Mouse (Mus musculus) neural tube, embryonic 14.5 days (tissue): ENCODE measurements at regions not wholly inside any gene's neighbourhood (a gene's known extent, or its start where the extent isn't known, plus 50 kb on each side); places are given as distances from the start of the nearest gene placed in this dataset.
A peak's percentile ranks its signal among the peaks of the same experiment; 100 is the strongest.

ENCODE experiments used
- ATAC-seq: fragments of 200-750 bp; cut with Nextera tagmentation; 2 replicates; pipeline ENCODE4 v1.8.0; 2017; ENCODE audit warnings: low read depth, mild to moderate bottlenecking, moderate TSS enrichment, moderate library complexity
- H3K27ac ChIP-seq: fragments of 300-500 bp; sonication (generic); 2 replicates; pipeline ENCODE4 v1.5.1; 2014; ENCODE audit warnings: low read depth, mild to moderate bottlenecking, control low read depth, low read length, moderate library complexity, mixed read lengths
- H3K27me3 ChIP-seq: fragments of 300-500 bp; sonication (generic); 2 replicates; pipeline ENCODE4 v1.6.1; 2014; ENCODE audit warnings: low read length; ENCODE audit not compliant: control insufficient read depth, insufficient read depth
- H3K36me3 ChIP-seq: fragments of 300-500 bp; sonication (generic); 2 replicates; pipeline ENCODE4 v1.6.1; 2014; ENCODE audit warnings: low read length, mixed read lengths; ENCODE audit not compliant: control insufficient read depth, insufficient read depth
- H3K4me1 ChIP-seq: fragments of 300-500 bp; sonication (generic); 2 replicates; pipeline ENCODE4 v1.6.1; 2014; ENCODE audit warnings: low read length; ENCODE audit not compliant: control insufficient read depth, insufficient read depth
- H3K4me2 ChIP-seq: fragments of 300-500 bp; sonication (generic); 2 replicates; pipeline ENCODE4 v1.6.1; 2014; ENCODE audit warnings: mild to moderate bottlenecking, low read depth, low read length, control low read depth
- H3K4me3 ChIP-seq: fragments of 300-500 bp; sonication (generic); 2 replicates; pipeline ENCODE4 v1.5.1; 2014; ENCODE audit warnings: low read depth, low read length, control low read depth, mixed read lengths
- H3K9ac ChIP-seq: fragments of 300-500 bp; sonication (generic); replicated peaks from 2 replicates; pipeline ENCODE4 v1.6.1; 2014; ENCODE audit warnings: low read depth, mild to moderate bottlenecking, control low read depth, low read length, mixed read lengths
- H3K9me3 ChIP-seq: fragments of 300-500 bp; sonication (generic); 2 replicates; pipeline ENCODE4 v1.6.1; 2016; ENCODE audit warnings: low read length; ENCODE audit not compliant: control insufficient read depth
- WGBS: fragments of 180-500 bp; shearing (Covaris S2); extraction: QIAGEN DNeasy Blood & Tissue Kit; methylation state at CpG from one replicate; pipeline ENCODE4 v1.1.7; 2014; 5-methylcytosine and 5-hydroxymethylcytosine counted together

DNA sequence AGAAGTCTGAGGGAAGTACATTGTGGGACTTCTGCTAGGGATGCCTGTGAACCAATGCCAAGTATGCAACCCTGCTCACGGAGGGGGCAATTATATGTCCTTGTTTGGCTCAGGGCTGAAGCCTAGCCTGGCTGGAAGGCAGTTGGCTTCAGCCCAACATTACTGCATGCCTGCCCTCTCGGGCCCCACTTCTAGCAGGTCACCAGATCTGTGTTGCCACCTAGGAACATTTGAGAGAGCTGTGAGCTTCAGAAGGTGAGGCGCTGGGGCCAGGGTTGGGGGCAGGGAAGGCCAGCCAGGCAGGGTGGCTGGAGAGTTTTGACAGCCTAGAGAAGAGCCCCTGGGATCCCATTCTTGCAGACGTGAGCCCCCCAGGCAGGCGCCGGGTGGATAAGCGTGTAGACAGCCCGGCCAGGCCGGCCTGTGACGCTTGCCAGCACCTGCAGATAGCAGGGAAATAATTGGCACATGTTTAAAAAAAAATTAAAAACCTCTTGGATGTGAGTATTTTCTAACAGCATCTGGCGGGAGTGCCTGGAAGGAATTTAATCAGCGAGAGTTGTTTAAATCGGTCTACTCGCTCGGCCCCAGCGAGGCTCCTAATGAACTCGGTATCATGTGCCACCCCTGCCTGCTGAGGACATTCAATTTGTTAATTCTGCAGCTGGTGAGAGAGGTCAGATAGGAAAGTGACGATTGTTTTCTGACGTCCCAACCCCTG lies 115.0 kb upstream of the Gm10181 start:
- 0 out of 2 replicates have a peak overlapping the region, but pooled peaks have one; percentile 29 for H3K27ac ChIP-seq

DNA sequence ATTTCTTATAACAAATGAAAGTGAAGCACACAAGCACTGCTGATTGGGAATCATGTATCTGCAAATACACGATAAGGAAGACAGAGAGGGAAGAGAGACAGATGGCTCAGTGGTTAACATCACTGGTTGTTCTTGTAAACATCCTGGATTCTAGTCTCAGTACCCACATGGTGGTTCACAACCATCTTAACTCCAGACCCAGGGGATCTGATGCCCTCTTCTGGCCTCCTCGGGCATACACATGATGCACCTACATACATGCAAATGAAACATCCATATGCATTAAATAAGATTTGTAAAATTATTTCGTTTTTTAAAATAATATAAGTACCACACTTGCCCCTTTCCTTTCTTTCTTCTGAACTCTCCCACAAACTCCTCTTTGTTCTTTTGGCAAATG lies 106.4 kb upstream of the Gm10181 start:
- Histone ChIP-seq H3K4me3 (no peak overlapping the region), H3K27ac (no peak overlapping the region), H3K36me3 (no peaks in the 10 kb centered on the region), H3K4me2 (no peak overlapping the region), H3K27me3 (no peaks in the 10 kb centered on the region), H3K9ac (no peak overlapping the region), H3K4me1 (no peaks in the 10 kb centered on the region), H3K9me3 (no peaks in the 10 kb centered on the region)
- 75% methylated on average over 3 of the region's 3 CpGs for WGBS
- no peak for ATAC-seq

More for the DNA sequence above, 115.0 kb upstream of the Gm10181 start:
- Histone ChIP-seq H3K4me1 (peaks cover 9% of the 10 kb centered on the region; the same call in 1 of the 2 replicates), H3K9me3 (no peaks in the 10 kb centered on the region), H3K4me3 (no peak overlapping the region), H3K27me3 (no peaks in the 10 kb centered on the region), H3K4me2 (peak overlapping the region; percentile 23; the same call in 1 of the 2 replicates), H3K9ac (no peak overlapping the region), H3K36me3 (no peaks in the 10 kb centered on the region)
- peak; percentile 77 for ATAC-seq
- WGBS: 14% methylated on average over 19 of the region's 19 CpGs

DNA sequence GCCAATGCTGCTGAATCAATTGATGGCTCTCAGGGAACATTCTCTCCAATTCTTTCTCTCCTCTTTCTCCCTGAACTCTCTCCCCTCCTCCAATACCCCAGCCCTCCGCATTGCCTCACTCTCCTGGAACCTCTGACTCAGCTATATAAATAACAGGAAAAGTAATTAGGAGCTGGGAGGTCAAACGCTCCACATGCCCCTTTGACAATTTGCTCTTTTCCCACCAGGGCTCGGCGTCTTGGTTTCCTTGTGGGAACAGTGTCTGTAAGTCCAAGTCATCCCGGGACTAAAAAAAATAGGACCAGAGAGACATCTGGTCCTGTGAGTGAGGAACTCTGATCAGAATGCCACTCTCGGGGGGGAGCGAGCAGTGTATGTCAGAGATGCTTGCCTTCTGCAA lies 94.7 kb upstream of the Gm10181 start:
- Histone ChIP-seq H3K36me3 (no peaks in the 10 kb centered on the region), H3K27me3 (no peaks in the 10 kb centered on the region), H3K27ac (no peak overlapping the region), H3K9me3 (no peaks in the 10 kb centered on the region), H3K9ac (no peak overlapping the region), H3K4me1 (no peaks in the 10 kb centered on the region), H3K4me3 (no peak overlapping the region), H3K4me2 (no peak overlapping the region)
- ATAC-seq: no peak
- 59% methylated on average over 7 of the region's 7 CpGs for WGBS

DNA sequence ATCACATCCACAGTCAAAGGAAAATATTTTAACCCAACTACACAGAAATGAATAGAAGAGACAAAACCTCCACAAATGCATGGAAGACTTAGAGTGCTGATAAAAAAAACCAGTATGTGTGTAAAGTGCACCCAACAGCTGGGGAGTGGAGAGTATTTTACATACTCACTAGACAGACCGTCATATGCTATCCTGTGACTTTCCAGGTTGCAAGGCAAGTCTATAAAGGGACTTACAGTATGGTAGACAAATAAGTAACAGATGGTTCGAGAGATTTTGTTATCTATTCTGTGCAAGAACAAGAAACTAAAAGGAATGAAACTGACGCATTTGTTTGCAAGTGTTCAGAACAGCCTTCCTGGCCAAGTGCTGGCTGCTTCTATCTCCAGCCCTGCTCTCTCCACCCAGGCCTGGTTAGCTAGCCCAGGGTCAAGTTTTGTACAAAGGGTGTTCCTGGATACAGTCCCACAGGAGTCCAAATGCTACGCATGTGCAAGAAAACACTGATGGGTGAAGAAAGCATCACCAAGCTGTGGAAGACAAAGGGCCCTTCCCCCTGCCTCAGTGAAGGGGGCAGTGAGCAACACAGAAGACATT lies 68.0 kb upstream of the Gm10181 start:
- no peak for ATAC-seq
- H3K36me3 ChIP-seq: no peaks in the 10 kb centered on the region
- H3K4me1 ChIP-seq: no peaks in the 10 kb centered on the region
- WGBS: 85% methylated on average over 4 of the region's 4 CpGs
- no peak overlapping the region for H3K4me3 ChIP-seq
- no peak overlapping the region for H3K4me2 ChIP-seq
- H3K27me3 ChIP-seq: no peaks in the 10 kb centered on the region
- no peak overlapping the region for H3K9ac ChIP-seq
- H3K9me3 ChIP-seq: no peaks in the 10 kb centered on the region
- H3K27ac ChIP-seq: no peak overlapping the region

GRCm38 (mm10) chr9:25022439-25022838 lies 66.8 kb upstream of the Gm10181 start:
- no peak for ATAC-seq
- Histone ChIP-seq H3K4me2 (no peak overlapping the region), H3K36me3 (no peaks in the 10 kb centered on the region), H3K27ac (no peak overlapping the region), H3K4me3 (no peak overlapping the region), H3K4me1 (no peaks in the 10 kb centered on the region), H3K9me3 (no peaks in the 10 kb centered on the region), H3K27me3 (no peaks in the 10 kb centered on the region), H3K9ac (no peak overlapping the region)
- 91% methylated on average over 4 of the region's 4 CpGs for WGBS

GRCm38 (mm10) chr9:25024486-25024885 lies 64.7 kb upstream of the Gm10181 start:
- no peak overlapping the region for H3K9ac ChIP-seq
- H3K4me3 ChIP-seq: no peak overlapping the region
- 70% methylated on average over 4 of the region's 4 CpGs for WGBS
- no peaks in the 10 kb centered on the region for H3K4me1 ChIP-seq
- ATAC-seq: no peak
- no peaks in the 10 kb centered on the region for H3K9me3 ChIP-seq
- no peak overlapping the region for H3K4me2 ChIP-seq
- no peaks in the 10 kb centered on the region for H3K36me3 ChIP-seq
- no peaks in the 10 kb centered on the region for H3K27me3 ChIP-seq
- no peak overlapping the region for H3K27ac ChIP-seq

GRCm38 (mm10) chr9:25027581-25027980 lies 61.6 kb upstream of the Gm10181 start:
- Histone ChIP-seq H3K9me3 (no peaks in the 10 kb centered on the region), H3K9ac (no peak overlapping the region), H3K4me2 (no peak overlapping the region), H3K4me1 (no peaks in the 10 kb centered on the region), H3K27ac (no peak overlapping the region), H3K27me3 (no peaks in the 10 kb centered on the region), H3K36me3 (no peaks in the 10 kb centered on the region), H3K4me3 (no peak overlapping the region)
- WGBS: 8% methylated on average over 8 of the region's 8 CpGs
- ATAC-seq: peak; percentile 54

GRCm38 (mm10) chr9:25028305-25028704 lies 60.9 kb upstream of the Gm10181 start:
- H3K9me3 ChIP-seq: no peaks in the 10 kb centered on the region
- no peak overlapping the region for H3K4me3 ChIP-seq
- no peaks in the 10 kb centered on the region for H3K36me3 ChIP-seq
- no peak overlapping the region for H3K9ac ChIP-seq
- no peak overlapping the region for H3K4me2 ChIP-seq
- no peak overlapping the region for H3K27ac ChIP-seq
- no peaks in the 10 kb centered on the region for H3K27me3 ChIP-seq
- ATAC-seq: no peak
- H3K4me1 ChIP-seq: no peaks in the 10 kb centered on the region
- 70% methylated on average over 6 of the region's 6 CpGs for WGBS

- H3K4me1 ChIP-seq: no peaks in the 10 kb centered on the region
- H3K9me3 ChIP-seq: no peaks in the 10 kb centered on the region
- 91% methylated on average over 6 of the region's 6 CpGs for WGBS
- H3K4me2 ChIP-seq: no peak overlapping the region
- H3K36me3 ChIP-seq: no peaks in the 10 kb centered on the region
- ATAC-seq: no peak
- no peak overlapping the region for H3K4me3 ChIP-seq
- H3K27ac ChIP-seq: no peak overlapping the region
- no peaks in the 10 kb centered on the region for H3K27me3 ChIP-seq
- H3K9ac ChIP-seq: no peak overlapping the region
These were observed 57.8 kb upstream of the Gm10181 start for GRCm38 (mm10) chr9:25031466-25031865.
